Mouse (Mus musculus) liver, embryonic 14.5 days (tissue): Measurements from ENCODE around the gene Rnf141. TPM values are rescaled to one million over a fixed set of nuclear protein-coding genes. Genes with fewer than 3 reads are reported as not detected.

ENCODE experiments used
- ATAC-seq: fragments of 200-750 bp; cut with Nextera tagmentation; 2 replicates; pipeline ENCODE4 v1.8.0; 2017; ENCODE audit warnings: moderate number of reproducible peaks, mild to moderate bottlenecking, moderate library complexity; ENCODE audit not compliant: insufficient read depth
- DNase-seq, 3 experiments: peaks; one replicate each; pipeline ENCODE4 v3.0.0-alpha.2; 2012 to 2013; ENCODE audit warnings: low read depth in 3 of 3, low spot score in 3 of 3
- H3K27ac ChIP-seq: fragments of 300-500 bp; sonication (generic); 2 replicates; pipeline ENCODE4 v1.5.1; 2014; ENCODE audit warnings: moderate library complexity, mild to moderate bottlenecking, control low read depth, inconsistent platforms
- H3K27me3 ChIP-seq: fragments of 300-500 bp; sonication (generic); 2 replicates; pipeline ENCODE4 v1.6.1; 2014; ENCODE audit warnings: mild to moderate bottlenecking, low read length, moderate library complexity; ENCODE audit not compliant: control insufficient read depth, insufficient read depth
- H3K36me3 ChIP-seq: fragments of 300-500 bp; sonication (generic); replicated peaks from 2 replicates; pipeline ENCODE4 v1.6.1; 2014; ENCODE audit warnings: low read depth; ENCODE audit not compliant: control insufficient read depth, insufficient read depth
- H3K4me1 ChIP-seq, 2 experiments: fragments of 200-500 bp in 1 of 2; fragments of 300-500 bp in 1 of 2; sonication (generic) in 1 of 2; replicated peaks; 2 replicates each; pipeline ENCODE4 v1.6.1; 2012 to 2014; ENCODE audit warnings: antibody characterized with exemption in 1 of 2, inconsistent platforms in 1 of 2, low read length in 1 of 2; ENCODE audit not compliant: control insufficient read depth in 2 of 2, insufficient read depth in 2 of 2
- H3K4me2 ChIP-seq: fragments of 300-500 bp; sonication (generic); 2 replicates; pipeline ENCODE4 v1.6.1; 2014; ENCODE audit warnings: low read depth, mild to moderate bottlenecking, control low read depth, moderate library complexity
- H3K4me3 ChIP-seq, 2 experiments: fragments of 200-500 bp in 1 of 2; fragments of 300-500 bp in 1 of 2; sonication (generic) in 1 of 2; 2 replicates each; pipeline ENCODE4 v1.5.1; 2012 to 2014; ENCODE audit warnings: low read depth in 2 of 2, low read length in 2 of 2, mild to moderate bottlenecking in 2 of 2, control low read depth in 1 of 2, inconsistent platforms in 1 of 2, moderate library complexity in 1 of 2; ENCODE audit not compliant: insufficient read depth in 1 of 2
- H3K9ac ChIP-seq: fragments of 300-500 bp; sonication (generic); replicated peaks from 2 replicates; pipeline ENCODE4 v1.6.1; 2014; ENCODE audit warnings: mild to moderate bottlenecking, control low read depth, moderate library complexity
- H3K9me3 ChIP-seq: fragments of 300-500 bp; sonication (generic); 2 replicates; pipeline ENCODE4 v1.6.1; 2016; ENCODE audit warnings: low read length, mixed read lengths; ENCODE audit not compliant: control insufficient read depth
- CTCF ChIP-seq: IDR thresholded peaks from 2 replicates; pipeline ENCODE4 v1.5.1; 2016; ENCODE audit warnings: antibody characterized with exemption, low read depth, control low read depth
- EP300 ChIP-seq: IDR thresholded peaks from 2 replicates; pipeline ENCODE4 v1.6.1; 2016; ENCODE audit warnings: antibody characterized with exemption, low read depth
- WGBS: fragments of 180-500 bp; shearing (Covaris S2); extraction: QIAGEN DNeasy Blood & Tissue Kit; methylation state at CpG from one replicate; pipeline ENCODE4 v1.1.7; 2014; ENCODE audit not compliant: insufficient replicate concordance; 5-methylcytosine and 5-hydroxymethylcytosine counted together
- polyA plus RNA-seq, 2 experiments: library from polyadenylated mRNA; depleted of rRNA in 1 of 2; stranded (reverse) in 1 of 2; unstranded in 1 of 2; fragments of >200 nt; fragmentation: Nextera tagmentation in 1 of 2; extraction: Ambion mirVana in 1 of 2; gene quantifications; 2 replicates each; pipeline versions ENCODE4 v1.2.1 to v1.2.3; 2012 to 2014

Rnf141 gene
- polyA plus RNA-seq, 2 experiments = 17.4 to 25.4 TPM

GRCm38 (mm10) chr7:110854519-110854918 is 10.3 kb upstream of the Rnf141 start:
- Histone ChIP-seq H3K4me2 (no peak overlapping the region), H3K9ac (no peak overlapping the region), H3K36me3 (no peaks in the 10 kb centered on the region), H3K9me3 (no peaks in the 10 kb centered on the region), H3K27me3 (no peaks in the 10 kb centered on the region), H3K4me3 (no peak overlapping the region), H3K4me1 (peaks cover 0 to 22% of the 10 kb centered on the region in 2 experiments; a peak in 2 of 4 replicates), H3K27ac (no peak overlapping the region)
- ATAC-seq (no peak), DNase-seq (no peak)
- no peak for TF ChIP-seq EP300
- no peak for TF ChIP-seq CTCF
- WGBS = 52% methylated on average over 3 of the region's 3 CpGs

GRCm38 (mm10) chr7:110853611-110854010 is 9.4 kb upstream of the Rnf141 start:
- Histone ChIP-seq H3K36me3 (no peaks in the 10 kb centered on the region), H3K4me3 (no peak overlapping the region), H3K9me3 (no peaks in the 10 kb centered on the region), H3K9ac (no peak overlapping the region), H3K4me1 (peaks cover 0 to 24% of the 10 kb centered on the region in 2 experiments; a peak in 2 of 4 replicates), H3K27me3 (no peaks in the 10 kb centered on the region), H3K4me2 (no peak overlapping the region), H3K27ac (no peak overlapping the region)
- ATAC-seq (no peak), DNase-seq (no peak)
- WGBS = 61% methylated on average over 10 of the region's 10 CpGs
- TF ChIP-seq EP300 (no peak), CTCF (no peak)

GRCm38 (mm10) chr7:110851541-110852203 is 7.4 kb upstream of the Rnf141 start:
- Histone ChIP-seq H3K9me3 (no peaks in the 10 kb centered on the region), H3K4me3 (no peak overlapping the region), H3K4me2 (no peak overlapping the region), H3K27ac (no peak overlapping the region), H3K4me1 (peaks cover 2 to 28% of the 10 kb centered on the region in 2 experiments; a peak in 2 of 4 replicates), H3K9ac (no peak overlapping the region), H3K27me3 (no peaks in the 10 kb centered on the region), H3K36me3 (no peaks in the 10 kb centered on the region)
- TF ChIP-seq EP300 (no peak), CTCF (no peak)
- 53% methylated on average over 7 of the region's 7 CpGs for WGBS
- DNase-seq (no peak), ATAC-seq (no peak)

GRCm38 (mm10) chr7:110848371-110848770 is 4.1 kb upstream of the Rnf141 start:
- TF ChIP-seq CTCF (no peak), EP300 (no peak)
- 58% methylated on average over 1 of the region's 1 CpGs for WGBS
- ATAC-seq = no peak
- Histone ChIP-seq H3K4me2 (no peak overlapping the region), H3K9ac (no peak overlapping the region), H3K4me1 (peaks cover 4 to 13% of the 10 kb centered on the region in 2 experiments; a peak in 2 of 4 replicates), H3K9me3 (no peaks in the 10 kb centered on the region), H3K4me3 (no peak overlapping the region), H3K27ac (no peak overlapping the region), H3K27me3 (no peaks in the 10 kb centered on the region), H3K36me3 (no peaks in the 10 kb centered on the region)
- DNase-seq = no peak

GRCm38 (mm10) chr7:110847321-110847720 is 3.1 kb upstream of the Rnf141 start:
- H3K4me1 ChIP-seq = peaks cover 6 to 16% of the 10 kb centered on the region in 2 experiments; a peak in 3 of 4 replicates
- H3K27me3 ChIP-seq = no peaks in the 10 kb centered on the region
- no peak for TF ChIP-seq EP300
- no peak for TF ChIP-seq CTCF
- H3K9me3 ChIP-seq = no peaks in the 10 kb centered on the region
- DNase-seq (no peak), ATAC-seq (no peak)
- H3K4me3 ChIP-seq = no peak overlapping the region
- WGBS = 69% methylated on average over 2 of the region's 2 CpGs
- H3K9ac ChIP-seq = no peak overlapping the region
- no peaks in the 10 kb centered on the region for H3K36me3 ChIP-seq
- no peak overlapping the region for H3K27ac ChIP-seq
- no peak overlapping the region for H3K4me2 ChIP-seq
